Mouse (Mus musculus) kidney, postnatal 10 days (tissue): Measurements from ENCODE around the gene Fbxo28.

Source experiments
- DNase-seq: peaks from one replicate; pipeline ENCODE4 v3.0.0; 2021; ENCODE audit warnings: mixed read lengths

Gene Fbxo28

DNA sequence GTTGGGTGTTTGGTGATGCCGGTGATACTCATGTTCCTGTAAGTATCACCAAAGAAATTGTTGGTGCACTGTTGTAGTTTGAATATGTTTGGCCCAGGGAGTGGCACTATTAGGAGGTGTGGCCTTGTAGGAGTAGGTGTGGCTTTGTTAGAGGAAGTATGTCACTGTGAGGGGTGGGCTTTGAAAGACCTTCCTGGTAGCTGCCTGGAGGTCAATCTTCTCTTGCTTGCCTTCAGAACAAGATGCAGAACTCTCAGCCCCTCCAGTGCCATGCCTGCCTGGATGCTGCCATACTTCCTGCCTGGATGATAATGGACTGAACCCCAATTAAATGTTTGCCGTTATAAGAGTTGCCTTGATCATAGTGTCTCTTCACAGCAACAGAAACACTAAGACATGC is 56.6 kb downstream of the Fbxo28 start:
- no peak for DNase-seq

GRCm38 (mm10) chr1:182283231-182283630 is 58.2 kb downstream of the Fbxo28 start:
- DNase-seq: no peak

- DNase-seq: peak; percentile 97
Observed at GRCm38 (mm10) chr1:182282091-182283075, 59.0 kb downstream of the Fbxo28 start, which contains the start of gene Degs1. Degs1 (minus strand) TSS chr1:182282804.

DNA sequence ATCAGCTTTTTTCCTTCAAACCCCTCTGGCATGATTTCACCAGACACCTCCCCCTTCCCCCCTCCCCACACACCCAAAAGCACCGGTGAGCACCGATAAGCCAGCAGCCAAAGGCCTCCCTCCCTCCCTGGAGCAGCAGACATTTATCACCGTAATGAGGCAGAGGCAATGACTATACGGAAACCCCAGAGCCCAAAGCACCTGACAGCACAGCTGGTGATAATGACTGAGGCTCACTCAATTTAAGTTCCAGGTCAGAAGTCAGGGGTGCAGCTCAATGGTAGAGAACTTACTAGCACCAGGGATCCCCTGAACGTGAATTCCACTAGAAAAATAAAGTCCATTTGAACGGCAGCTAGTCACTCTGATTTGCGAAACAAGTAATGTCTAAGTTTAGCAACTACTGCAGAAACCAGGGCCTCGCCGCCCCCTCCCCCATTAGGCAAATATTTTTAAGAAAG is 60.1 kb downstream of the Fbxo28 start:
- no peak for DNase-seq

DNA sequence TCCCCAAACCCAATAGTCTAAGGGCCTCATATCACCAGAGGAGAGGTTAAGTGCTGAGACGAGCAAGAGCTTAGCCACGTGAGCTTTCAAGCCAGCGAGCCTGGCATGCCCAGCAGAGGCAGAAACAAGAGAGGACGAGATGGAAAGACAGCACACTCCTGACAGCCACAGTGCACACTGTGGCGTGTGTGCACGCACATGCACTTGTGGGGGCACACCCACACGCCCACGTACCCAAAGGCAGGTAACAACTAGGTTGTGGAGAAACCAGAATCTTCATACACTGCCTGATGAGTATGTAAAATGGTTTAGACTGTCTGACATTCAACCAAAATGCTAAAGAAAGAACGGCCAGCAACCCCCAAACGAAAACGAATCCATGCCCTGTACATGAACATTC is 60.9 kb downstream of the Fbxo28 start:
- DNase-seq: no peak

GRCm38 (mm10) chr1:182280046-182280445 is 61.4 kb downstream of the Fbxo28 start:
- DNase-seq: no peak

GRCm38 (mm10) chr1:182279436-182279835 is 62.0 kb downstream of the Fbxo28 start:
- no peak for DNase-seq

DNA sequence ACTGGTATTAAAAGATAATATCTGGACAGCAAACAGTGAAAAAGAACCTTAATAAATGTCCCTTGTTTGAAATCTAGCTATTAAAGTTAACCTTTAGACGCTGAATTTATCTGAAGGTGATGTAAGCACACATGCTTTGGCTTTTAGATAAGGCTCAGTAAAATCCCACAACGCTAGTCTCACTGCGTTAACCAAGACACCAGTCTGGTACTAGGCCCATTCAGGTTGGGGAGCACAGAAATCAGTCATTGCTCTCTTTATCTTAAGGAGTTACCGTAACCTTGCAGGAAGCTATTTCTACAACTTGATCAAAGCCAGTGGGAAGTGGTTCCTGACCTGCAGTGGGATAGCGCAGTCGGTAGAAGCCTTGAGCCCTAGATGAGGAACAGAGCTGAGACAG is 66.3 kb downstream of the Fbxo28 start:
- no peak for DNase-seq

DNA sequence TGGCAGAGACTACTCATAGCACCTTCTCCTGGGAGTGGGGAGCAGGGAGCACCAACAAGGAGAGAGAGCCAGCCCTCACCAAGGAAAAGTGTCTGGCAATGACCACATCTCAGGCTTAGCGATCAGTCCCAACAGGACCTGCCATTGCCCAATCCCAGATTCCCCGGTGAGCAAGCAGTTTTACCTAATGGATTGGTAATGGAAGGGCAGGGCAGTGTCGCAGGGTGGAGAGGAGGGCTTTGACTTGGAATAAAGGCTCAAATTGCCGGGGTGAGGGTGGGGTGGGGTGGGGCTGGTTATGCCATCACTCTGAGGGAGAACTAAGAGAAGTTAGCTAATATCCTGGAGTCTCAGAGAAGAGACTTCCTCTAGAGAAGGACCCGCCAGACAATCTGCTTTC is 69.8 kb downstream of the Fbxo28 start:
- DNase-seq: no peak

- no peak for DNase-seq
Observed at GRCm38 (mm10) chr1:182271130-182271529, 70.3 kb downstream of the Fbxo28 start.

- DNase-seq: peak; percentile 64
Observed at GRCm38 (mm10) chr1:182268317-182268716, 73.1 kb downstream of the Fbxo28 start.

DNA sequence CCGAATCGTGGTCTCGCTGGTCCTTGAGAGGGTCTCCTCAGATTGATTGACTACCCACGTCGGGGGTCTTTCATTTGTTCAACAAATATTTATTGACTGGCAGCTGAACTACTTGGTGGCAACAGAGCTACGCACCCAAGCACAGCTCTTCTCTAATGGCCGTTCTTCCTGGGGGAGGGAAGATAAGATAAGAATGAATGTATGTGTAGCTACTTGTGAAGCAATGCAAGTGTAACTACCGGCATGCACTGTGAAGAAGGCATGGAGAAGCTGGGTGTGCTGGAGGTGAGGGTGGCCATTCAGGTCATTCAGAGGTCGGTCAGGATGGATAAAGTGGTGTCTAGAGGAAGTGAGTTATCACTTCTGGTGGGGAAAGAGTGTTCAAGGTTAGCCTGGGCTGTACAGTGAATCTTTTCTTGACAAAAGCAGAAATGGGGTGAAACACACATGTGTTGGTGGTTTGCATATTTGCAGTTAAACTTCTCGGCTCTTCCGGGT is 75.4 kb downstream of the Fbxo28 start:
- no peak for DNase-seq
